Comparison of ENCODE assay signal across 9 mouse cellular contexts in genomic region chr17:26511816-26512774, GRCm38 (mm10). TPM values are rescaled to one million over a fixed set of nuclear protein-coding genes. Genes with fewer than 3 reads are reported as not detected.
DNase-seq lines count a peak whose midpoint lies in the region; ATAC-seq and TF ChIP-seq lines count a peak whose summit lies in the region.
"Had no signal": no experiment of that assay in that cellular context is flagged by ENCODE, and none has a peak within 500 bp of the region (broad histone marks: within the 10 kb centered on the region; RNA-seq: fewer than 3 reads in every experiment).

No protein-coding gene starts in this region.

- TF ChIP-seq RAD21 in MEL (IDR thresholded peaks at IDR 0.05; ENCODE audit: low read depth, low read length): no peak

- no peaks in the 10 kb centered on the region for H3K9me3 ChIP-seq in kidney, postnatal 0 days (replicated peaks; ENCODE audit: low read length)
- H3K9me3 ChIP-seq in kidney, embryonic 16.5 days (ENCODE audit: low read length): no peaks in the 10 kb centered on the region
- H3K9me3 ChIP-seq in MEL (replicated peaks; ENCODE audit: insufficient read depth, low read length): no peaks in the 10 kb centered on the region
- H3K9me3 ChIP-seq in lung, embryonic 15.5 days: no peaks in the 10 kb centered on the region
- H3K9me3 ChIP-seq: forebrain, embryonic 15.5 days had no signal

- WGBS in kidney, postnatal 0 days: 59% methylated on average over 7 of the region's 7 CpGs
- WGBS in kidney, embryonic 16.5 days: 66% methylated on average over 7 of the region's 7 CpGs
- 48% methylated on average over 7 of the region's 7 CpGs for WGBS in lung, embryonic 15.5 days

- no peak for TF ChIP-seq POLR2A in MEL (IDR thresholded peaks at IDR 0.05; ENCODE audit: control insufficient read depth in 1 of 2, insufficient read depth in 1 of 2, low read depth in 1 of 2, low read length in 2 of 2, poor library complexity in 1 of 2)

- no peak overlapping the region for H3K4me3 ChIP-seq in kidney, postnatal 0 days (replicated peaks; ENCODE audit: low read depth, low read length)
- no peak overlapping the region for H3K4me3 ChIP-seq in kidney, embryonic 16.5 days (ENCODE audit: low read length)
- H3K4me3 ChIP-seq in MEL (ENCODE audit: control insufficient read depth in 1 of 2, insufficient read depth in 1 of 2, low read depth in 2 of 2, low read length in 2 of 2): no peak overlapping the region
- no peak overlapping the region for H3K4me3 ChIP-seq in lung, embryonic 15.5 days
- H3K4me3 ChIP-seq: forebrain, embryonic 15.5 days had no signal

- H3K27ac ChIP-seq in kidney, postnatal 0 days: no peak overlapping the region
- no peak overlapping the region for H3K27ac ChIP-seq in kidney, embryonic 16.5 days (ENCODE audit: low read length)
- no peak overlapping the region; the same call in 1 of the 2 replicates for H3K27ac ChIP-seq in MEL (ENCODE audit: control insufficient read depth, low read depth, low read length)
- peak overlapping the region; percentile 72 for H3K27ac ChIP-seq in lung, embryonic 15.5 days
- H3K27ac ChIP-seq: forebrain, embryonic 15.5 days had no signal

- H3K79me2 ChIP-seq in MEL (ENCODE audit: control insufficient read depth, insufficient read depth, low read length, poor library complexity): peaks cover 11% of the 10 kb centered on the region

- H3K36me3 ChIP-seq in kidney, postnatal 0 days (ENCODE audit: insufficient read depth, low read length): no peaks in the 10 kb centered on the region
- H3K36me3 ChIP-seq in kidney, embryonic 16.5 days (ENCODE audit: insufficient read depth, low read length): no peaks in the 10 kb centered on the region
- H3K36me3 ChIP-seq in MEL (ENCODE audit: control insufficient read depth in 1 of 2, insufficient read depth in 2 of 2, low read length in 2 of 2): peaks cover 0 to 31% of the 10 kb centered on the region in 2 experiments; a peak in 2 of 4 replicates
- no peaks in the 10 kb centered on the region for H3K36me3 ChIP-seq in lung, embryonic 15.5 days
- H3K36me3 ChIP-seq: forebrain, embryonic 15.5 days had no signal

- H3K9ac ChIP-seq in kidney, postnatal 0 days (ENCODE audit: low read depth, low read length): no peak overlapping the region
- no peak overlapping the region for H3K9ac ChIP-seq in kidney, embryonic 16.5 days (replicated peaks; ENCODE audit: low read length)
- no peak overlapping the region for H3K9ac ChIP-seq in MEL (ENCODE audit: control insufficient read depth, low read depth, low read length, poor library complexity, severe bottlenecking)
- no peak overlapping the region for H3K9ac ChIP-seq in lung, embryonic 15.5 days
- H3K9ac ChIP-seq: forebrain, embryonic 15.5 days had no signal

- no peak for TF ChIP-seq EP300 in MEL (IDR thresholded peaks at IDR 0.05; ENCODE audit: low read depth in 1 of 2, low read length in 2 of 2)

- TF ChIP-seq CTCF in kidney, postnatal 0 days (IDR thresholded peaks at IDR 0.05; ENCODE audit: low read depth): no peak
- TF ChIP-seq CTCF in MEL (IDR thresholded peaks at IDR 0.05 in 2 of 3, conservative IDR thresholded peaks at IDR 0.05 in 1 of 3; ENCODE audit: control insufficient read depth in 1 of 3, insufficient read depth in 1 of 3, low read depth in 2 of 3, low read length in 3 of 3, poor library complexity in 1 of 3, severe bottlenecking in 1 of 3): no peak

- peak; percentile 34 for DNase-seq in kidney, postnatal 0 days (ENCODE audit: low spot score)
- DNase-seq in MEL (ENCODE audit: low read depth, low spot score): peak; percentile 41
- DNase-seq in heart, adult 9 months (ENCODE audit: low spot score in 2 of 2): peak; percentile 81 to 83
- no peak for DNase-seq in thymus, postnatal 36 days
- DNase-seq in frontal cortex, postnatal 10 days (ENCODE audit: low spot score in 2 of 2): no peak
- no peak for DNase-seq in ovary, postnatal 10 days (ENCODE audit: low spot score)

- H3K4me2 ChIP-seq in kidney, postnatal 0 days (ENCODE audit: low read length): no peak overlapping the region
- H3K4me2 ChIP-seq in kidney, embryonic 16.5 days (replicated peaks; ENCODE audit: low read depth, low read length): no peak overlapping the region
- H3K4me2 ChIP-seq in lung, embryonic 15.5 days: no peak overlapping the region
- H3K4me2 ChIP-seq: forebrain, embryonic 15.5 days had no signal

- peaks cover 4% of the 10 kb centered on the region for H3K4me1 ChIP-seq in kidney, postnatal 0 days (replicated peaks; ENCODE audit: insufficient read depth, low read length)
- H3K4me1 ChIP-seq in kidney, embryonic 16.5 days (ENCODE audit: insufficient read depth, low read length): peaks cover 9% of the 10 kb centered on the region
- H3K4me1 ChIP-seq in MEL (ENCODE audit: control insufficient read depth in 1 of 2, insufficient read depth in 2 of 2, low read length in 2 of 2): peaks cover 18 to 58% of the 10 kb centered on the region in 2 experiments
- H3K4me1 ChIP-seq in lung, embryonic 15.5 days: peaks cover 48% of the 10 kb centered on the region

- no peaks in the 10 kb centered on the region for H3K27me3 ChIP-seq in kidney, postnatal 0 days (ENCODE audit: insufficient read depth, low read length)
- H3K27me3 ChIP-seq in kidney, embryonic 16.5 days (ENCODE audit: insufficient read depth, low read length): no peaks in the 10 kb centered on the region
- no peaks in the 10 kb centered on the region for H3K27me3 ChIP-seq in MEL (ENCODE audit: control insufficient read depth in 1 of 2, insufficient read depth in 2 of 2, low read length in 2 of 2)
- H3K27me3 ChIP-seq in lung, embryonic 15.5 days: no peaks in the 10 kb centered on the region
- H3K27me3 ChIP-seq: forebrain, embryonic 15.5 days had no signal

- ATAC-seq in kidney, postnatal 0 days (replicated peaks; ENCODE audit: low FRiP score, low read depth): no peak
- no peak for ATAC-seq in kidney, embryonic 16.5 days (ENCODE audit: low FRiP score, low TSS enrichment)
- peak; percentile 16; the same call in 1 of the 2 replicates for ATAC-seq in lung, embryonic 15.5 days (ENCODE audit: borderline replicate concordance, extremely low read depth, low FRiP score, low TSS enrichment)
- ATAC-seq: forebrain, embryonic 15.5 days had no signal

TF ChIP-seq in MEL, 35 proteins besides CTCF, POLR2A, EP300 and RAD21:
- TF ChIP-seq NRF1 (IDR thresholded peaks at IDR 0.05; ENCODE audit: insufficient read depth, low read depth, low read length, poor library complexity, severe bottlenecking): no peak
- TF ChIP-seq ZMIZ1 (IDR thresholded peaks at IDR 0.05; ENCODE audit: low read depth, low read length): no peak
- no peak for TF ChIP-seq GATA1 (IDR thresholded peaks at IDR 0.05; ENCODE audit: low read depth, low read length)
- TF ChIP-seq TCF12 (IDR thresholded peaks at IDR 0.05; ENCODE audit: low read depth, low read length): no peak
- TF ChIP-seq POLR2AphosphoS5 (IDR thresholded peaks at IDR 0.05; ENCODE audit: borderline replicate concordance, low read depth, low read length): no peak
- no peak for TF ChIP-seq JUND (IDR thresholded peaks at IDR 0.05; ENCODE audit: low read depth, low read length)
- peak; percentile 97 for TF ChIP-seq ZKSCAN1 (IDR thresholded peaks at IDR 0.05; ENCODE audit: low read depth, low read length)
- TF ChIP-seq ETS1 (IDR thresholded peaks at IDR 0.05; ENCODE audit: low read depth, low read length): peak; percentile 30; the same call in 1 of the 2 replicates

RNA-seq across cellular contexts. Expression of gene Ergic1, which starts 49.2 kb away (rescaled TPM):
- 103 and 107 TPM in 2 replicates for polyA plus RNA-seq in kidney, postnatal 0 days (2015; fragmentation: Nextera tagmentation; extraction: Ambion mirVana)
- 131 and 141 TPM in 2 replicates for polyA plus RNA-seq in kidney, embryonic 16.5 days (2015; fragmentation: Nextera tagmentation; extraction: Ambion mirVana)
- 73.8 and 78.5 TPM in 2 replicates for total RNA-seq in MEL (2012; rRNA removed)
- 100 to 1,000 TPM in 1 of 2 experiments, 10 to 100 TPM in 1; 95.6 to 730 TPM for polyA plus RNA-seq in MEL (2012; ENCODE audit: insufficient read depth in 1 of 2, insufficient read length in 2 of 2, low read depth in 1 of 2, low replicate concordance in 2 of 2, missing spikeins in 1 of 2)
- 97.3 and 102 TPM in 2 replicates for polyA plus RNA-seq in lung, embryonic 15.5 days (2015; fragmentation: Nextera tagmentation; extraction: Ambion mirVana)

RNA-seq across cellular contexts. Expression of gene Dusp1, which starts 49.8 kb away (rescaled TPM):
- polyA plus RNA-seq in kidney, postnatal 0 days (2015; fragmentation: Nextera tagmentation; extraction: Ambion mirVana): 28.3 and 31.5 TPM in 2 replicates
- polyA plus RNA-seq in kidney, embryonic 16.5 days (2015; fragmentation: Nextera tagmentation; extraction: Ambion mirVana): 26.8 and 28.3 TPM in 2 replicates
- 0.96 and 1.0 TPM in 2 replicates for total RNA-seq in MEL (2012; rRNA removed)
- 1 to 10 TPM in 1 of 2 experiments, not detected in 1; 5.0 TPM for polyA plus RNA-seq in MEL (2012; ENCODE audit: insufficient read depth in 1 of 2, insufficient read length in 2 of 2, low read depth in 1 of 2, low replicate concordance in 2 of 2, missing spikeins in 1 of 2)
- polyA plus RNA-seq in lung, embryonic 15.5 days (2015; fragmentation: Nextera tagmentation; extraction: Ambion mirVana): 23.1 and 25.9 TPM in 2 replicates

Comparison
In these comparisons a context has a peak if more than half of its experiments do, and no peak if none do; other contexts are left out.
1. DNase-seq: peak in kidney, postnatal 0 days (single experiment), MEL (single experiment) and heart, adult 9 months (2 of 2); none in thymus, postnatal 36 days (0 of 2), frontal cortex, postnatal 10 days (0 of 2) and ovary, postnatal 10 days (single experiment).